24 mouse cellular contexts compared by ENCODE assay signal in the genomic region with DNA sequence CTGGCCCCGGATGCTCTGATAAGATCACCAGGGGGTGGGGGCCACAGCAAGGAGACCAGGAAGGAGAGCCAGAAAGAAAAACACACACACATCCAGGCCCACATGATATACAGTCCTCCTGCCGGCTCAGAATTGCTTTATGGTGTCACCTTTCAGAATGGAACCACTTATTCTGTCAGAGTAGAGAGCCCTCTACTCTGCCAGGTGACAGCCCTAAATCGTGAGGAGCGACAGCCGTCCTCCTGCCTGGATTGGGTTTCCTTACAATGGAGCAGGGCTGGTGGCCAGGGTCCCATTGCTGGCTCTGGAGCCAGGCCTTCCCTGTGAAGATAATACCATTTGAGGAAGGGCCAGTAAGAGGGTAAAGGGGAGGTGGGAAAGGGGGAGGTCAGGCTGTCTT.
DNase-seq lines count a peak whose midpoint lies in the region; ATAC-seq lines count a peak whose summit lies in the region.
"Had no signal": no experiment of that assay in that cellular context is flagged by ENCODE, and none has a peak within 500 bp of the region (broad histone marks: within the 10 kb centered on the region; RNA-seq: fewer than 3 reads in every experiment).

No protein-coding gene starts in this region.

- DNase-seq in embryo, embryonic 10.5 days (ENCODE audit: low spot score) = peak; percentile 7
- DNase-seq in embryo, embryonic 11 days = no peak
- DNase-seq in kidney, adult 8-10 months = no peak
- DNase-seq in kidney, postnatal 25 days = no peak
- DNase-seq in limb, embryonic 10.5 days (ENCODE audit: low spot score) = no peak
- DNase-seq: adrenal gland, adult 8-10 months; adrenal gland, postnatal 14 days; adrenal gland, postnatal 36 days; B cell, adult 2 months; cerebellum, adult 11-12 months; cerebellum, adult 2 months; cerebellum, adult 9-10 months; cerebellum, postnatal 10 days; cerebellum, postnatal 25 days had no signal

- no peak overlapping the region for H3K27ac ChIP-seq in kidney, embryonic 14.5 days (ENCODE audit: low read depth, low read length)
- no peak overlapping the region for H3K27ac ChIP-seq in kidney, embryonic 16.5 days (ENCODE audit: low read length)
- H3K27ac ChIP-seq in limb, embryonic 10.5 days = 0 out of 2 replicates have a peak overlapping the region, but pooled peaks have one; percentile 15
- H3K27ac ChIP-seq: embryonic facial prominence, embryonic 10.5 days; embryonic facial prominence, embryonic 12.5 days; forebrain, embryonic 13.5 days; forebrain, embryonic 15.5 days had no signal

- H3K4me2 ChIP-seq in kidney, embryonic 14.5 days (replicated peaks; ENCODE audit: low read depth, low read length) = no peak overlapping the region
- no peak overlapping the region for H3K4me2 ChIP-seq in kidney, embryonic 16.5 days (replicated peaks; ENCODE audit: low read depth, low read length)
- H3K4me2 ChIP-seq: embryonic facial prominence, embryonic 12.5 days; forebrain, embryonic 13.5 days; forebrain, embryonic 15.5 days had no signal

- H3K4me3 ChIP-seq in kidney, embryonic 14.5 days (ENCODE audit: low read length) = no peak overlapping the region
- no peak overlapping the region for H3K4me3 ChIP-seq in kidney, embryonic 16.5 days (ENCODE audit: low read length)
- H3K4me3 ChIP-seq in limb, embryonic 10.5 days = no peak overlapping the region
- H3K4me3 ChIP-seq: embryonic facial prominence, embryonic 10.5 days; embryonic facial prominence, embryonic 12.5 days; forebrain, embryonic 13.5 days; forebrain, embryonic 15.5 days had no signal

- H3K4me1 ChIP-seq in kidney, embryonic 14.5 days (ENCODE audit: control insufficient read depth, insufficient read depth, low read length) = peaks cover 29% of the 10 kb centered on the region
- peaks cover 30% of the 10 kb centered on the region for H3K4me1 ChIP-seq in kidney, embryonic 16.5 days (ENCODE audit: insufficient read depth, low read length)
- peaks cover 32% of the 10 kb centered on the region for H3K4me1 ChIP-seq in limb, embryonic 10.5 days
- H3K4me1 ChIP-seq: forebrain, embryonic 13.5 days; forebrain, embryonic 15.5 days had no signal

- no peaks in the 10 kb centered on the region for H3K27me3 ChIP-seq in kidney, embryonic 14.5 days (ENCODE audit: control insufficient read depth, insufficient read depth, low read length)
- no peaks in the 10 kb centered on the region for H3K27me3 ChIP-seq in kidney, embryonic 16.5 days (ENCODE audit: insufficient read depth, low read length)
- H3K27me3 ChIP-seq in limb, embryonic 10.5 days (ENCODE audit: low read depth, poor library complexity, severe bottlenecking) = no peaks in the 10 kb centered on the region
- H3K27me3 ChIP-seq: embryonic facial prominence, embryonic 12.5 days; Patski had no signal

- no peak overlapping the region for H3K9ac ChIP-seq in kidney, embryonic 14.5 days (ENCODE audit: low read depth, low read length)
- no peak overlapping the region for H3K9ac ChIP-seq in kidney, embryonic 16.5 days (replicated peaks; ENCODE audit: low read length)
- H3K9ac ChIP-seq: embryonic facial prominence, embryonic 12.5 days; forebrain, embryonic 13.5 days; forebrain, embryonic 15.5 days had no signal

- 7% methylated on average over 5 of the region's 5 CpGs for WGBS in kidney, embryonic 14.5 days
- WGBS in kidney, embryonic 16.5 days = 18% methylated on average over 5 of the region's 5 CpGs
- 17% methylated on average over 5 of the region's 5 CpGs for WGBS in limb, embryonic 10.5 days

- H3K9me3 ChIP-seq in kidney, embryonic 14.5 days (ENCODE audit: control insufficient read depth, low read length) = no peaks in the 10 kb centered on the region
- H3K9me3 ChIP-seq in kidney, embryonic 16.5 days (ENCODE audit: low read length) = no peaks in the 10 kb centered on the region
- no peaks in the 10 kb centered on the region for H3K9me3 ChIP-seq in limb, embryonic 10.5 days (replicated peaks)
- H3K9me3 ChIP-seq: embryonic facial prominence, embryonic 10.5 days; embryonic facial prominence, embryonic 12.5 days; forebrain, embryonic 13.5 days; forebrain, embryonic 15.5 days; G1E had no signal

- H3K36me3 ChIP-seq in kidney, embryonic 14.5 days (ENCODE audit: control insufficient read depth, insufficient read depth, low read length) = no peaks in the 10 kb centered on the region
- H3K36me3 ChIP-seq in kidney, embryonic 16.5 days (ENCODE audit: insufficient read depth, low read length) = no peaks in the 10 kb centered on the region
- no peaks in the 10 kb centered on the region for H3K36me3 ChIP-seq in limb, embryonic 10.5 days
- H3K36me3 ChIP-seq: embryonic facial prominence, embryonic 10.5 days; embryonic facial prominence, embryonic 12.5 days; forebrain, embryonic 15.5 days; G1E had no signal

- ATAC-seq in kidney, embryonic 14.5 days (ENCODE audit: low FRiP score, low TSS enrichment) = peak; percentile 76
- peak; percentile 66; the same call in 1 of the 2 replicates for ATAC-seq in kidney, embryonic 16.5 days (ENCODE audit: low FRiP score, low TSS enrichment)
- ATAC-seq: activated CD4-positive, CD25-positive, alpha-beta regulatory T cell, adult 4 months; CD4-positive, CD25-positive, alpha-beta regulatory T cell, adult 4 months; forebrain, embryonic 13.5 days; forebrain, embryonic 15.5 days; Patski had no signal
